Mouse (Mus musculus) kidney, postnatal 25 days (tissue): ENCODE measurements at regions not wholly inside any gene's neighbourhood (a gene's known extent, or its start where the extent isn't known, plus 50 kb on each side); places are given as distances from the start of the nearest gene placed in this dataset.

Experiments
- DNase-seq, 2 experiments: peaks; one replicate each; pipeline ENCODE4 v3.0.0; 2021; ENCODE audit warnings: mixed read lengths in 2 of 2

GRCm38 (mm10) chr2:64706646-64707177 lies 318.1 kb downstream of the Grb14 start:
- DNase-seq: no peak

GRCm38 (mm10) chr2:64695974-64696373 lies 328.8 kb downstream of the Grb14 start:
- no peak for DNase-seq

GRCm38 (mm10) chr2:64691444-64691843 lies 333.3 kb downstream of the Grb14 start:
- DNase-seq: no peak

GRCm38 (mm10) chr2:64690996-64691395 lies 333.8 kb downstream of the Grb14 start:
- DNase-seq: no peak

- no peak for DNase-seq
Observed at GRCm38 (mm10) chr2:64686781-64687180, 338.0 kb downstream of the Grb14 start.

GRCm38 (mm10) chr2:64649614-64650013 lies 375.2 kb downstream of the Grb14 start:
- peak in 1 of 2 experiments; percentile 41 for DNase-seq

GRCm38 (mm10) chr2:64616931-64617330 lies 407.9 kb downstream of the Grb14 start:
- DNase-seq: no peak

- DNase-seq: no peak
Observed at GRCm38 (mm10) chr2:64606864-64607263, 417.9 kb downstream of the Grb14 start.

- no peak for DNase-seq
Observed at GRCm38 (mm10) chr2:64582258-64582657, 442.5 kb downstream of the Grb14 start.

- no peak for DNase-seq
Observed at GRCm38 (mm10) chr2:64536032-64536431, 438.2 kb upstream of the Fign start.

GRCm38 (mm10) chr2:64535351-64535851 lies 437.6 kb upstream of the Fign start:
- DNase-seq: no peak

GRCm38 (mm10) chr2:64534869-64535268 lies 437.0 kb upstream of the Fign start:
- no peak for DNase-seq

- no peak for DNase-seq
Observed at GRCm38 (mm10) chr2:64534344-64534743, 436.5 kb upstream of the Fign start.

GRCm38 (mm10) chr2:64522722-64523121 lies 424.9 kb upstream of the Fign start:
- DNase-seq: no peak

GRCm38 (mm10) chr2:64522233-64522632 lies 424.4 kb upstream of the Fign start:
- no peak for DNase-seq

- DNase-seq: no peak
Observed at GRCm38 (mm10) chr2:64495725-64496124, 397.9 kb upstream of the Fign start.

GRCm38 (mm10) chr2:64466412-64466970 lies 368.7 kb upstream of the Fign start:
- no peak for DNase-seq

- no peak for DNase-seq
Observed at GRCm38 (mm10) chr2:64462466-64463114, 364.8 kb upstream of the Fign start.

GRCm38 (mm10) chr2:64462041-64462440 lies 364.2 kb upstream of the Fign start:
- no peak for DNase-seq

- DNase-seq: peak in 1 of 2 experiments; percentile 23
Observed at GRCm38 (mm10) chr2:64461636-64462035, 363.8 kb upstream of the Fign start.

GRCm38 (mm10) chr2:64458171-64458570 lies 360.3 kb upstream of the Fign start:
- peak in 1 of 2 experiments; percentile 61 for DNase-seq

GRCm38 (mm10) chr2:64452690-64453089 lies 354.9 kb upstream of the Fign start:
- no peak for DNase-seq

- no peak for DNase-seq
Observed at GRCm38 (mm10) chr2:64451614-64452317, 353.9 kb upstream of the Fign start.

- DNase-seq: peak; percentile 73 to 82
Observed at GRCm38 (mm10) chr2:64443171-64443570, 345.3 kb upstream of the Fign start.
